Mouse (Mus musculus) liver, embryonic 14.5 days (tissue): ENCODE data around the gene Dpf3. TPM values are rescaled to one million over a fixed set of nuclear protein-coding genes. Genes with fewer than 3 reads are reported as not detected.

Experiments
- ATAC-seq: fragments of 200-750 bp; cut with Nextera tagmentation; 2 replicates; pipeline ENCODE4 v1.8.0; 2017; ENCODE audit warnings: moderate number of reproducible peaks, mild to moderate bottlenecking, moderate library complexity; ENCODE audit not compliant: insufficient read depth
- DNase-seq, 3 experiments: peaks; one replicate each; pipeline ENCODE4 v3.0.0-alpha.2; 2012 to 2013; ENCODE audit warnings: low read depth in 3 of 3, low spot score in 3 of 3
- H3K27ac ChIP-seq: fragments of 300-500 bp; sonication (generic); 2 replicates; pipeline ENCODE4 v1.5.1; 2014; ENCODE audit warnings: moderate library complexity, mild to moderate bottlenecking, control low read depth, inconsistent platforms
- H3K27me3 ChIP-seq: fragments of 300-500 bp; sonication (generic); 2 replicates; pipeline ENCODE4 v1.6.1; 2014; ENCODE audit warnings: mild to moderate bottlenecking, low read length, moderate library complexity; ENCODE audit not compliant: control insufficient read depth, insufficient read depth
- H3K36me3 ChIP-seq: fragments of 300-500 bp; sonication (generic); replicated peaks from 2 replicates; pipeline ENCODE4 v1.6.1; 2014; ENCODE audit warnings: low read depth; ENCODE audit not compliant: control insufficient read depth, insufficient read depth
- H3K4me1 ChIP-seq, 2 experiments: fragments of 200-500 bp in 1 of 2; fragments of 300-500 bp in 1 of 2; sonication (generic) in 1 of 2; replicated peaks; 2 replicates each; pipeline ENCODE4 v1.6.1; 2012 to 2014; ENCODE audit warnings: antibody characterized with exemption in 1 of 2, inconsistent platforms in 1 of 2, low read length in 1 of 2; ENCODE audit not compliant: control insufficient read depth in 2 of 2, insufficient read depth in 2 of 2
- H3K4me2 ChIP-seq: fragments of 300-500 bp; sonication (generic); 2 replicates; pipeline ENCODE4 v1.6.1; 2014; ENCODE audit warnings: low read depth, mild to moderate bottlenecking, control low read depth, moderate library complexity
- H3K4me3 ChIP-seq, 2 experiments: fragments of 200-500 bp in 1 of 2; fragments of 300-500 bp in 1 of 2; sonication (generic) in 1 of 2; 2 replicates each; pipeline ENCODE4 v1.5.1; 2012 to 2014; ENCODE audit warnings: low read depth in 2 of 2, low read length in 2 of 2, mild to moderate bottlenecking in 2 of 2, control low read depth in 1 of 2, inconsistent platforms in 1 of 2, moderate library complexity in 1 of 2; ENCODE audit not compliant: insufficient read depth in 1 of 2
- H3K9ac ChIP-seq: fragments of 300-500 bp; sonication (generic); replicated peaks from 2 replicates; pipeline ENCODE4 v1.6.1; 2014; ENCODE audit warnings: mild to moderate bottlenecking, control low read depth, moderate library complexity
- H3K9me3 ChIP-seq: fragments of 300-500 bp; sonication (generic); 2 replicates; pipeline ENCODE4 v1.6.1; 2016; ENCODE audit warnings: low read length, mixed read lengths; ENCODE audit not compliant: control insufficient read depth
- CTCF ChIP-seq: IDR thresholded peaks from 2 replicates; pipeline ENCODE4 v1.5.1; 2016; ENCODE audit warnings: antibody characterized with exemption, low read depth, control low read depth
- EP300 ChIP-seq: IDR thresholded peaks from 2 replicates; pipeline ENCODE4 v1.6.1; 2016; ENCODE audit warnings: antibody characterized with exemption, low read depth
- WGBS: fragments of 180-500 bp; shearing (Covaris S2); extraction: QIAGEN DNeasy Blood & Tissue Kit; methylation state at CpG from one replicate; pipeline ENCODE4 v1.1.7; 2014; ENCODE audit not compliant: insufficient replicate concordance; 5-methylcytosine and 5-hydroxymethylcytosine counted together
- polyA plus RNA-seq, 2 experiments: library from polyadenylated mRNA; depleted of rRNA in 1 of 2; stranded (reverse) in 1 of 2; unstranded in 1 of 2; fragments of >200 nt; fragmentation: Nextera tagmentation in 1 of 2; extraction: Ambion mirVana in 1 of 2; gene quantifications; 2 replicates each; pipeline versions ENCODE4 v1.2.1 to v1.2.3; 2012 to 2014

Dpf3 gene
- polyA plus RNA-seq, 2 experiments = 3.7 to 4.8 TPM

DNA sequence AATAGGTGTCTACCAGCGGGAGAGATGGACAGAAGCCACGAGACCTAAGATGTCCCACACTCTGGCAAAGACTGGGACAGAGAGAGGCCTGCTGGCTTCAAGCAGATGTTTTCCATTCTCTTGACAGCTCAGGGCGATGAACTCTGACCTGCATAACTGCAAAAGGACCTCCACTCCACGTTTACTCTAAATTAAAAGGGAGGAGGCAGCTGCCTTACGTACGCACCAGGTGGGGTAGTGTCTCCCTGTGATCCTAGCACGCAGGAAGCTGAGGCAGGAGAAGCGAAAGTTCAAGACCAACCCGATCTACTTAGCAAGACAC is 8.4 kb upstream of the Dpf3 start:
- DNase-seq (no peak), ATAC-seq (no peak)
- peaks cover 0 to 4% of the 10 kb centered on the region in 2 experiments; a peak in 2 of 4 replicates for H3K4me1 ChIP-seq
- no peak overlapping the region for H3K9ac ChIP-seq
- 59% methylated on average over 9 of the region's 9 CpGs for WGBS
- H3K27ac ChIP-seq = no peak overlapping the region
- H3K9me3 ChIP-seq = peaks cover 4% of the 10 kb centered on the region
- no peak overlapping the region for H3K4me2 ChIP-seq
- no peak for TF ChIP-seq EP300
- no peak overlapping the region for H3K4me3 ChIP-seq
- no peaks in the 10 kb centered on the region for H3K36me3 ChIP-seq
- no peaks in the 10 kb centered on the region for H3K27me3 ChIP-seq

DNA sequence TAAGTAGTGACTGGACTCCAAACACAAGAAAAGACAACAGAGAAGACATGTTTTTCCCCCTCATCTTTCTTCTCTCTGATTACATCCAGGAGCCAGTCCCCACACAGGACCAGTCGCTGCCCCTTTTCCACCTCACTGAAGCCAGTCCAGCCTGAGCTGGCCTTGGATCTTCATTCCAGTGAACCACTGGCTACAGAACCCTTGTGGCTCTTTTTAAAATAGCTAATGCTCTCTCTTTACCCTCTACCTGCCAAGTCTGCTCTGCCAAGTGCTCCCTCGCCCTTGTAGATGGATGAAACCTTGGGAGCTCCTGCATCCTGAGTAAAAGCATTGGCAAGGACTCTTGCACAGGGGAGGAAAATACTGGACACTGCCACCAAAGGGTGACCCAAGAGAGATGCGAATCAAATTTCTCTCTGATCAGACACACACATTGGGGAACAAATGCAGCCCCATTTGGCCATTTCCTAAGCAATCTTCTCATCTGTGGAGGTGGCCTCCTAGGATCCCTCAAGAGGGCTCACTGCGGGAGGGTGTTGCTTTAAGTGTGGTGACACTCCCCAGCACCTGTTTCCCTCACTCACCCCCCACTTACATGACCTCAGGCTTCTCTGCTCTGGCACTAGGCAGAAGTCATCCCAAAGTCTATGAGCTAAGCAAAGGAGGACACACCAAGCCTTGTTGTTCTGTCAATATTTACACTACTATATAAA is 7.9 kb upstream of the Dpf3 start:
- Histone ChIP-seq H3K9me3 (peaks cover 4% of the 10 kb centered on the region), H3K4me3 (no peak overlapping the region), H3K4me2 (no peak overlapping the region), H3K4me1 (peaks cover 0 to 4% of the 10 kb centered on the region in 2 experiments; a peak in 2 of 4 replicates), H3K36me3 (no peaks in the 10 kb centered on the region), H3K27ac (no peak overlapping the region), H3K9ac (no peak overlapping the region), H3K27me3 (no peaks in the 10 kb centered on the region)
- WGBS = 49% methylated on average over 4 of the region's 4 CpGs
- ATAC-seq (no peak), DNase-seq (no peak)
- no peak for TF ChIP-seq EP300
- no peak for TF ChIP-seq CTCF

DNA sequence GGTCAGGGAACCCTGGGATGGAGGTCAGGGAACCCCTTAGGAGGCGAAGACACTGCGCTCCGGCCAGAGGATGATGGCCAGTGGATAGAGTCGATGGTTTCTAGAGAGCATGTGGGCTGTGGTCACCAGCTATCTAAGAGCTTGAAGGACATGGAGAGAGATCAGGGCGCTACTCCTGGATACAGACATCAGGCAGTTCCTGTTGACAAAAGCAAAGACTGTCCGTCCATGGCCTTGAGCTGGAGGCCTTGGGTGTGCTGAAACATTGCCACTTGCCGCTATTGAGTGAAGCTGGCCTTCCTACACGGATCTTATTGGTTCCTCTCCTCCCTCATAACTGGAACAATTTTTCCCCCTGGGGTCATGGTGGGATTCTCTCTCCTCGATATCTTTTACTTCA is 6.7 kb upstream of the Dpf3 start:
- Histone ChIP-seq H3K36me3 (no peaks in the 10 kb centered on the region), H3K4me2 (no peak overlapping the region), H3K4me1 (peaks cover 2 to 4% of the 10 kb centered on the region in 2 experiments), H3K9ac (no peak overlapping the region), H3K27ac (no peak overlapping the region), H3K27me3 (no peaks in the 10 kb centered on the region), H3K9me3 (peaks cover 4% of the 10 kb centered on the region), H3K4me3 (no peak overlapping the region)
- no peak for TF ChIP-seq CTCF
- no peak for TF ChIP-seq EP300
- 59% methylated on average over 9 of the region's 9 CpGs for WGBS
- ATAC-seq (no peak), DNase-seq (no peak)

GRCm38 (mm10) chr12:83492808-83493207 is 5.3 kb upstream of the Dpf3 start:
- no peak for ATAC-seq
- Histone ChIP-seq H3K27ac (no peak overlapping the region), H3K36me3 (no peaks in the 10 kb centered on the region)

GRCm38 (mm10) chr12:83491609-83492008 is 4.1 kb upstream of the Dpf3 start:
- 39% methylated on average over 1 of the region's 1 CpGs for WGBS
- Histone ChIP-seq H3K9ac (no peak overlapping the region), H3K36me3 (no peaks in the 10 kb centered on the region), H3K4me1 (peaks cover 10 to 13% of the 10 kb centered on the region in 2 experiments), H3K27me3 (peaks cover 5% of the 10 kb centered on the region; the same call in 1 of the 2 replicates), H3K4me2 (no peak overlapping the region), H3K4me3 (no peak overlapping the region), H3K27ac (no peak overlapping the region), H3K9me3 (peaks cover 4% of the 10 kb centered on the region)
- DNase-seq (no peak), ATAC-seq (no peak)
- TF ChIP-seq CTCF (peak; percentile 65), EP300 (no peak)

More at GRCm38 (mm10) chr12:83492808-83493207, 5.3 kb upstream of the Dpf3 start:
- Histone ChIP-seq H3K9me3 (peaks cover 4% of the 10 kb centered on the region), H3K4me1 (peaks cover 9 to 13% of the 10 kb centered on the region in 2 experiments), H3K4me2 (no peak overlapping the region), H3K27me3 (peaks cover 2% of the 10 kb centered on the region; the same call in 1 of the 2 replicates), H3K4me3 (no peak overlapping the region), H3K9ac (no peak overlapping the region)
- TF ChIP-seq CTCF (no peak), EP300 (no peak)
- DNase-seq = no peak
- 63% methylated on average over 3 of the region's 3 CpGs for WGBS
